ENCODE assay signal across 13 mouse cellular contexts in genomic region chr15:79827778-79828210, GRCm38 (mm10). TPM values are rescaled to one million over a fixed set of nuclear protein-coding genes. Genes with fewer than 3 reads are reported as not detected.
A peak's percentile ranks its signal among the peaks of the same experiment; 100 is the strongest.
DNase-seq lines count a peak whose midpoint lies in the region; ATAC-seq and TF ChIP-seq lines count a peak whose summit lies in the region.
"Had no signal": no experiment of that assay in that cellular context is flagged by ENCODE, and none has a peak within 500 bp of the region (broad histone marks: within the 10 kb centered on the region; RNA-seq: fewer than 3 reads in every experiment).

No protein-coding gene starts in this region.

- H3K4me2 ChIP-seq in kidney, embryonic 14.5 days (replicated peaks; ENCODE audit: low read depth, low read length): no peak overlapping the region
- 0 out of 2 replicates have a peak overlapping the region, but pooled peaks have one; percentile 3 for H3K4me2 ChIP-seq in midbrain, embryonic 12.5 days (replicated peaks)

- no peak overlapping the region for H3K27ac ChIP-seq in kidney, embryonic 14.5 days (ENCODE audit: low read depth, low read length)
- H3K27ac ChIP-seq in midbrain, embryonic 12.5 days (replicated peaks): no peak overlapping the region
- H3K27ac ChIP-seq: macrophage had no signal

- ATAC-seq in kidney, embryonic 14.5 days (ENCODE audit: low FRiP score, low TSS enrichment): no peak
- no peak for ATAC-seq in midbrain, embryonic 12.5 days (ENCODE audit: low FRiP score, low read depth)
- no peak for ATAC-seq in megakaryocyte-erythroid progenitor cell, adult 5-6 weeks (replicated peaks; ENCODE audit: low FRiP score, low TSS enrichment, poor library complexity, severe bottlenecking)

- H3K4me3 ChIP-seq in kidney, embryonic 14.5 days (ENCODE audit: low read length): no peak overlapping the region
- peak overlapping the region; percentile 69 for H3K4me3 ChIP-seq in E14TG2a.4 (replicated peaks; ENCODE audit: low read length)
- H3K4me3 ChIP-seq in midbrain, embryonic 12.5 days: no peak overlapping the region

- 84% methylated on average over 11 of the region's 11 CpGs for WGBS in kidney, embryonic 14.5 days
- WGBS in midbrain, embryonic 12.5 days: 83% methylated on average over 11 of the region's 11 CpGs

- H3K27me3 ChIP-seq in kidney, embryonic 14.5 days (ENCODE audit: control insufficient read depth, insufficient read depth, low read length): no peaks in the 10 kb centered on the region
- no peaks in the 10 kb centered on the region for H3K27me3 ChIP-seq in E14TG2a.4 (ENCODE audit: insufficient read depth, low read length)
- no peaks in the 10 kb centered on the region for H3K27me3 ChIP-seq in midbrain, embryonic 12.5 days

- peak; percentile 53 to 59 for DNase-seq in cerebellum, postnatal 10 days
- no peak for DNase-seq in cerebellum, adult 8-10 months
- no peak for DNase-seq in kidney, postnatal 14 days
- DNase-seq in lung, postnatal 36 days: no peak
- DNase-seq: kidney, adult 11 months had no signal

- H3K9ac ChIP-seq in kidney, embryonic 14.5 days (ENCODE audit: low read depth, low read length): peak overlapping the region; percentile 7; the same call in 1 of the 2 replicates
- H3K9ac ChIP-seq in midbrain, embryonic 12.5 days (replicated peaks): no peak overlapping the region

- H3K4me1 ChIP-seq in kidney, embryonic 14.5 days (ENCODE audit: control insufficient read depth, insufficient read depth, low read length): peaks cover 39% of the 10 kb centered on the region
- peaks cover 94% of the 10 kb centered on the region for H3K4me1 ChIP-seq in E14TG2a.4 (replicated peaks; ENCODE audit: low read depth, low read length)
- peaks cover 76% of the 10 kb centered on the region for H3K4me1 ChIP-seq in midbrain, embryonic 12.5 days

- no peak for TF ChIP-seq CTCF in E14TG2a.4 (conservative IDR thresholded peaks at IDR 0.05; ENCODE audit: low read length)

- H3K9me3 ChIP-seq in kidney, embryonic 14.5 days (ENCODE audit: control insufficient read depth, low read length): no peaks in the 10 kb centered on the region
- H3K9me3 ChIP-seq in E14TG2a.4 (ENCODE audit: low read length): no peaks in the 10 kb centered on the region
- H3K9me3 ChIP-seq in midbrain, embryonic 12.5 days: no peaks in the 10 kb centered on the region
- H3K9me3 ChIP-seq: G1E had no signal

- peaks cover 49% of the 10 kb centered on the region for H3K36me3 ChIP-seq in kidney, embryonic 14.5 days (ENCODE audit: control insufficient read depth, insufficient read depth, low read length)
- H3K36me3 ChIP-seq in E14TG2a.4 (ENCODE audit: insufficient read depth, low read length): peaks cover 91% of the 10 kb centered on the region
- peaks cover 59% of the 10 kb centered on the region for H3K36me3 ChIP-seq in midbrain, embryonic 12.5 days

RNA-seq across cellular contexts. Expression of gene Npcd, which starts 6.2 kb away (rescaled TPM):
- 0.22 TPM in 1 of 2 replicates, not detected in the other for polyA plus RNA-seq in kidney, embryonic 14.5 days (2014; fragmentation: Nextera tagmentation; extraction: Ambion mirVana)
- polyA plus RNA-seq in midbrain, embryonic 12.5 days (2016; fragmentation: Nextera tagmentation; extraction: Ambion mirVana): 0.45 TPM in 1 of 2 replicates, not detected in the other
- total RNA-seq in megakaryocyte-erythroid progenitor cell, adult 5-6 weeks (2014; fragmentation: Nextera tagmentation): not detected in 2 replicates
- total RNA-seq in megakaryocyte-erythroid progenitor cell, adult 5-6 weeks (2017): not detected in 2 replicates
- total RNA-seq: G1E had no signal
- polyA plus RNA-seq: embryonic facial prominence, embryonic 14.5 days; G1E; liver, embryonic 16.5 days; macrophage had no signal

RNA-seq across cellular contexts. Expression of gene Cbx6, which starts 6.7 kb away (rescaled TPM):
- 22.4 and 28.6 TPM in 2 replicates for polyA plus RNA-seq in kidney, embryonic 14.5 days (2014; fragmentation: Nextera tagmentation; extraction: Ambion mirVana)
- polyA plus RNA-seq in midbrain, embryonic 12.5 days (2016; fragmentation: Nextera tagmentation; extraction: Ambion mirVana): 45.5 and 45.7 TPM in 2 replicates
- total RNA-seq in megakaryocyte-erythroid progenitor cell, adult 5-6 weeks (2014; fragmentation: Nextera tagmentation): 25.1 and 25.6 TPM in 2 replicates
- total RNA-seq in megakaryocyte-erythroid progenitor cell, adult 5-6 weeks (2017): 14.4 and 36.7 TPM in 2 replicates

RNA-seq across cellular contexts. Expression of gene Nptxr, which starts 23.2 kb away (rescaled TPM):
- polyA plus RNA-seq in kidney, embryonic 14.5 days (2014; fragmentation: Nextera tagmentation; extraction: Ambion mirVana): 0.50 and 1.8 TPM in 2 replicates
- polyA plus RNA-seq in midbrain, embryonic 12.5 days (2016; fragmentation: Nextera tagmentation; extraction: Ambion mirVana): 8.7 and 11.7 TPM in 2 replicates
- 1.2 TPM in 1 of 2 replicates, not detected in the other for total RNA-seq in megakaryocyte-erythroid progenitor cell, adult 5-6 weeks (2014; fragmentation: Nextera tagmentation)
- total RNA-seq in megakaryocyte-erythroid progenitor cell, adult 5-6 weeks (2017): not detected in 2 replicates

RNA-seq across cellular contexts. Expression of gene Dnal4, which starts 50.1 kb away (rescaled TPM):
- polyA plus RNA-seq in kidney, embryonic 14.5 days (2014; fragmentation: Nextera tagmentation; extraction: Ambion mirVana): 60.1 and 61.6 TPM in 2 replicates
- 72.4 and 77.9 TPM in 2 replicates for polyA plus RNA-seq in midbrain, embryonic 12.5 days (2016; fragmentation: Nextera tagmentation; extraction: Ambion mirVana)
- total RNA-seq in megakaryocyte-erythroid progenitor cell, adult 5-6 weeks (2014; fragmentation: Nextera tagmentation): 13.2 and 13.5 TPM in 2 replicates
- total RNA-seq in megakaryocyte-erythroid progenitor cell, adult 5-6 weeks (2017): 7.6 and 10.0 TPM in 2 replicates

Comparison
In these comparisons a context has a peak if more than half of its experiments do, and no peak if none do; other contexts are left out.
1. DNase-seq: peak in cerebellum, postnatal 10 days (2 of 2); none in cerebellum, adult 8-10 months (single experiment), kidney, postnatal 14 days (single experiment) and lung, postnatal 36 days (single experiment).